8 mouse cellular contexts compared by ENCODE assay signal in the genomic region with DNA sequence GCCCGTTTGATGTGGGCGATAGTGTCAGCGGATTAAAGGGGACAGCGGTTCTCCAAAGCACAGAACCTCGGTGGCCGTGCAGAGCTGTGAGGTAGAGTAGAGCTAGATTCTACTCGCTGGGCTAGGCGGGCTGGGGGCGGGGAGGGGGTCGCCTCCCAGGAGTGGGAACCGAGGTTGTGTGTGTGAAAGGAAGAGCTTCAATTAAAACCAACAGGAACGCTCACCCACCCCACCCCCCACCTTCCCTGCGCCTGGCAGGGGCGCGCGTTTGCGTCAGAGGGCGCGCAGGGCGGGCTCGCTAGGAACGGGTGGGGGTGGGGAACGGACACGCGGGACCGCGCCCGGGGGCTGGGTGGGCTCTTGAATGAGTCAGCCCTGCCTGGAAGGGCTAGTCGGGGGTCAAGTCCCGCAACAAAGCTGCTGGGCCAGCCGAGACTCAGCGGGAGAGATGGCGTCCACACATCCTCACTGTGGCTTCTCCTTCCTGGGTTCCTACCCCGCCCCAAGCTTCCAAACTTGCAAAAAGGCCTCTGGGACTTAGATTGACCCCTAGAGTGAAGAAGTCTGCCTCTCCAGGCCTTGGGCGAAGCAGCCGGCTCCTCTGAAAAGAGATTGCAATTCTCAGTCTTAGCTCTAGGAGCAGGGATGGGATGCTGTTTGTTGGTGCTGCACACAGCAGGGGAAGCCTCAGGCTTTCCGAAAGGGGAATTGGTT. TPM values are rescaled to one million over a fixed set of nuclear protein-coding genes. Genes with fewer than 3 reads are reported as not detected.
DNase-seq lines count a peak whose midpoint lies in the region; ATAC-seq and TF ChIP-seq lines count a peak whose summit lies in the region.

No protein-coding gene starts in this region.

- intact Hi-C loops in heart, adult 2 months (cut with DNase I) = loop anchor here (10.0 kb wide), 2 partner anchors 339 to 831 kb away; no protein-coding TSS in a partner anchor

- H3K4me2 ChIP-seq in lung, postnatal 0 days (replicated peaks; ENCODE audit: low read depth, low read length) = peak overlapping the region; percentile 85

- no peaks in the 10 kb centered on the region; the same call in 1 of the 2 replicates for H3K27me3 ChIP-seq in testis, adult 2 months (ENCODE audit: control insufficient read depth, insufficient read depth, low read length)
- peaks cover 2% of the 10 kb centered on the region for H3K27me3 ChIP-seq in heart, adult 2 months (ENCODE audit: control insufficient read depth, insufficient read depth, low read length)
- 0 out of 2 replicates have a peak, but pooled peaks cover 11% of the 10 kb centered on the region for H3K27me3 ChIP-seq in lung, postnatal 0 days (replicated peaks; ENCODE audit: insufficient read depth, low read length)

- 2% methylated on average over 37 of the region's 37 CpGs for WGBS in heart, adult 2 months
- 2% methylated on average over 31 of the region's 37 CpGs for WGBS in lung, postnatal 0 days

- H3K9ac ChIP-seq in heart, adult 2 months (ENCODE audit: low read depth, low read length) = peak overlapping the region; percentile 57
- no peak overlapping the region for H3K9ac ChIP-seq in lung, postnatal 0 days (replicated peaks; ENCODE audit: low read depth)

- H3K9me3 ChIP-seq in lung, postnatal 0 days (ENCODE audit: low read length) = no peaks in the 10 kb centered on the region

- no peak for TF ChIP-seq POLR2A in testis, adult 2 months (IDR thresholded peaks at IDR 0.05; ENCODE audit: control insufficient read depth, low read depth, low read length)
- no peak; the same call in 1 of the 2 replicates for TF ChIP-seq POLR2A in heart, adult 2 months (IDR thresholded peaks at IDR 0.05; ENCODE audit: insufficient read depth, low read depth, low read length)

- ATAC-seq in lung, postnatal 0 days = peak; percentile 48

- DNase-seq in testis, postnatal 14 days (ENCODE audit: low spot score) = no peak
- peak; percentile 83 for DNase-seq in cerebellum, adult 9-10 months
- DNase-seq in heart, adult 2 months = peak; percentile 51 to 64
- DNase-seq in kidney, postnatal 4 days = peak; percentile 73 to 83
- DNase-seq in lung, postnatal 0 days (ENCODE audit: low spot score) = peak; percentile 74
- peak; percentile 89 for DNase-seq in right cerebral cortex, postnatal 4 days
- no peak for DNase-seq in thymus, postnatal 4 days

- no peak overlapping the region for H3K27ac ChIP-seq in testis, adult 2 months (ENCODE audit: control insufficient read depth, insufficient read depth, low read depth, low read length)
- H3K27ac ChIP-seq in heart, adult 2 months = peak overlapping the region; percentile 75
- peak overlapping the region; percentile 47; the same call in 1 of the 2 replicates for H3K27ac ChIP-seq in lung, postnatal 0 days (ENCODE audit: low read length)

- peak overlapping the region; percentile 25; the same call in 1 of the 2 replicates for H3K4me3 ChIP-seq in testis, adult 2 months (ENCODE audit: control insufficient read depth, low read depth, low read length)
- peak overlapping the region; percentile 51 for H3K4me3 ChIP-seq in heart, adult 2 months
- peak overlapping the region; percentile 66 for H3K4me3 ChIP-seq in lung, postnatal 0 days (ENCODE audit: low read depth, low read length)

- H3K79me2 ChIP-seq in heart, adult 2 months (replicated peaks; ENCODE audit: control insufficient read depth, insufficient read depth, low read length) = no peaks in the 10 kb centered on the region

- peaks cover 2% of the 10 kb centered on the region; the same call in 1 of the 2 replicates for H3K4me1 ChIP-seq in testis, adult 2 months (ENCODE audit: control insufficient read depth, insufficient read depth, low read length)
- H3K4me1 ChIP-seq in heart, adult 2 months (ENCODE audit: control insufficient read depth, insufficient read depth, low read length) = no peaks in the 10 kb centered on the region
- H3K4me1 ChIP-seq in lung, postnatal 0 days (ENCODE audit: insufficient read depth, low read depth, low read length) = no peaks in the 10 kb centered on the region

- no peak for TF ChIP-seq CTCF in testis, adult 2 months (IDR thresholded peaks at IDR 0.05; ENCODE audit: control insufficient read depth, insufficient read depth, insufficient replicate concordance, low read depth, low read length)
- peak; percentile 45 for TF ChIP-seq CTCF in heart, adult 2 months (IDR thresholded peaks at IDR 0.05)
- peak; percentile 56 for TF ChIP-seq CTCF in lung, postnatal 0 days (IDR thresholded peaks at IDR 0.05)

- H3K36me3 ChIP-seq in testis, adult 2 months (ENCODE audit: control insufficient read depth, insufficient read depth, low read length) = no peaks in the 10 kb centered on the region
- H3K36me3 ChIP-seq in heart, adult 2 months (ENCODE audit: control insufficient read depth, insufficient read depth, low read length) = no peaks in the 10 kb centered on the region
- H3K36me3 ChIP-seq in lung, postnatal 0 days (ENCODE audit: insufficient read depth, low read length) = no peaks in the 10 kb centered on the region

- no peak for TF ChIP-seq EP300 in heart, adult 2 months (IDR thresholded peaks at IDR 0.05; ENCODE audit: insufficient read depth, low read depth, low read length)
- no peak for TF ChIP-seq EP300 in lung, postnatal 0 days (IDR thresholded peaks at IDR 0.05)

RNA-seq across cellular contexts. Expression of gene Nr2f1, which starts 3.9 kb away (rescaled TPM):
- polyA plus RNA-seq in testis, adult 2 months (2012; rRNA removed) = 0.14 and 0.69 TPM in 2 replicates
- total RNA-seq in heart, adult 2 months (2021) = 1 to 10 TPM; 2.7 TPM
- polyA plus RNA-seq in heart, adult 2 months (2012; rRNA removed) = 8.9 and 10.5 TPM in 2 replicates
- 3.6 and 4.0 TPM in 2 replicates for polyA plus RNA-seq in lung, postnatal 0 days (2015; fragmentation: Nextera tagmentation; extraction: Ambion mirVana)

Comparison
In these comparisons a context has a peak if more than half of its experiments do, and no peak if none do; other contexts are left out.
1. DNase-seq: peak in cerebellum, adult 9-10 months (single experiment), heart, adult 2 months (2 of 2), kidney, postnatal 4 days (2 of 2), lung, postnatal 0 days (single experiment) and right cerebral cortex, postnatal 4 days (single experiment); none in testis, postnatal 14 days (single experiment) and thymus, postnatal 4 days (single experiment).
2. Peak in every context shown above with its lines, with median percentiles within 50 percentile points of each other: H3K4me3 ChIP-seq.